In genomic region chr5:17271153-17271552, GRCm38 (mm10) we compare ENCODE assay signal across 17 mouse cellular contexts.
DNase-seq lines count a peak whose midpoint lies in the region; ATAC-seq and TF ChIP-seq lines count a peak whose summit lies in the region.
"Had no signal": no experiment of that assay in that cellular context is flagged by ENCODE, and none has a peak within 500 bp of the region (broad histone marks: within the 10 kb centered on the region; RNA-seq: fewer than 3 reads in every experiment).

No protein-coding gene starts in this region.

- no peak overlapping the region for H3ac ChIP-seq in myocyte (ENCODE audit: control insufficient read depth, insufficient read length)

- H3K9me3 ChIP-seq in kidney, embryonic 15.5 days (replicated peaks), result 0 out of 2 replicates have a peak, but pooled peaks cover 3% of the 10 kb centered on the region
- 0 out of 2 replicates have a peak, but pooled peaks cover 3% of the 10 kb centered on the region for H3K9me3 ChIP-seq in lung, embryonic 16.5 days (ENCODE audit: control insufficient read depth, low read length)
- no peaks in the 10 kb centered on the region for H3K9me3 ChIP-seq in midbrain, embryonic 16.5 days (replicated peaks; ENCODE audit: control insufficient read depth, low read length, poor library complexity, severe bottlenecking)
- H3K9me3 ChIP-seq: embryonic facial prominence, embryonic 15.5 days; neural tube, embryonic 13.5 days had no signal

- H3K4me3 ChIP-seq in kidney, embryonic 15.5 days (replicated peaks), result no peak overlapping the region
- no peak overlapping the region for H3K4me3 ChIP-seq in lung, embryonic 16.5 days (ENCODE audit: low read length)
- H3K4me3 ChIP-seq in myocyte, result no peak overlapping the region
- no peak overlapping the region for H3K4me3 ChIP-seq in midbrain, embryonic 16.5 days (ENCODE audit: low read depth, low read length)
- H3K4me3 ChIP-seq: embryonic facial prominence, embryonic 15.5 days; neural tube, embryonic 13.5 days had no signal

- no peaks in the 10 kb centered on the region for H3K79me2 ChIP-seq in myocyte (ENCODE audit: control insufficient read depth, insufficient read depth)

- WGBS in kidney, embryonic 15.5 days, result 84% methylated on average over 2 of the region's 2 CpGs
- 80% methylated on average over 2 of the region's 2 CpGs for WGBS in lung, embryonic 16.5 days
- WGBS in midbrain, embryonic 16.5 days, result 90% methylated on average over 2 of the region's 2 CpGs

- H3K9ac ChIP-seq in kidney, embryonic 15.5 days, result no peak overlapping the region
- H3K9ac ChIP-seq in lung, embryonic 16.5 days (ENCODE audit: low read length), result no peak overlapping the region
- no peak overlapping the region for H3K9ac ChIP-seq in midbrain, embryonic 16.5 days (ENCODE audit: low read depth, low read length)
- H3K9ac ChIP-seq: embryonic facial prominence, embryonic 15.5 days; hindbrain, embryonic 14.5 days; neural tube, embryonic 13.5 days had no signal

- no peak overlapping the region for H3K4me2 ChIP-seq in kidney, embryonic 15.5 days
- no peak overlapping the region for H3K4me2 ChIP-seq in lung, embryonic 16.5 days (ENCODE audit: low read depth, low read length)
- H3K4me2 ChIP-seq in myocyte (ENCODE audit: low read depth), result no peak overlapping the region
- H3K4me2 ChIP-seq in midbrain, embryonic 16.5 days (ENCODE audit: low read length), result no peak overlapping the region
- H3K4me2 ChIP-seq: embryonic facial prominence, embryonic 15.5 days; hindbrain, embryonic 14.5 days; neural tube, embryonic 13.5 days had no signal

- TF ChIP-seq POLR2A in myocyte (IDR thresholded peaks at IDR 0.05; ENCODE audit: insufficient read length, low read depth), result no peak

- no peaks in the 10 kb centered on the region for H3K4me1 ChIP-seq in kidney, embryonic 15.5 days
- H3K4me1 ChIP-seq in lung, embryonic 16.5 days (replicated peaks; ENCODE audit: control insufficient read depth, insufficient read depth, low read length), result no peaks in the 10 kb centered on the region
- H3K4me1 ChIP-seq in midbrain, embryonic 16.5 days (ENCODE audit: control insufficient read depth, insufficient read depth, low read length), result no peaks in the 10 kb centered on the region

- no peaks in the 10 kb centered on the region for H3K27me3 ChIP-seq in kidney, embryonic 15.5 days
- H3K27me3 ChIP-seq in lung, embryonic 16.5 days (ENCODE audit: control insufficient read depth, insufficient read depth, low read depth, low read length), result no peaks in the 10 kb centered on the region
- no peaks in the 10 kb centered on the region for H3K27me3 ChIP-seq in myocyte (ENCODE audit: control insufficient read depth, insufficient read depth, insufficient read length)
- no peaks in the 10 kb centered on the region for H3K27me3 ChIP-seq in midbrain, embryonic 16.5 days (ENCODE audit: control insufficient read depth, insufficient read depth, low read depth, low read length)
- H3K27me3 ChIP-seq: embryonic facial prominence, embryonic 15.5 days; neural tube, embryonic 13.5 days had no signal

- no peaks in the 10 kb centered on the region for H3K36me3 ChIP-seq in kidney, embryonic 15.5 days
- no peaks in the 10 kb centered on the region for H3K36me3 ChIP-seq in lung, embryonic 16.5 days (ENCODE audit: control insufficient read depth, insufficient read depth, low read length)
- no peaks in the 10 kb centered on the region for H3K36me3 ChIP-seq in myocyte (ENCODE audit: control insufficient read depth, insufficient read depth)
- H3K36me3 ChIP-seq in midbrain, embryonic 16.5 days (ENCODE audit: control insufficient read depth, insufficient read depth, low read length), result no peaks in the 10 kb centered on the region
- H3K36me3 ChIP-seq: embryonic facial prominence, embryonic 15.5 days; neural tube, embryonic 13.5 days had no signal

- H3K27ac ChIP-seq in kidney, embryonic 15.5 days, result peak overlapping the region; percentile 57
- H3K27ac ChIP-seq in lung, embryonic 16.5 days (ENCODE audit: low read length), result peak overlapping the region; percentile 80
- no peak overlapping the region for H3K27ac ChIP-seq in midbrain, embryonic 16.5 days (ENCODE audit: low read length)
- H3K27ac ChIP-seq: embryonic facial prominence, embryonic 15.5 days; hindbrain, embryonic 14.5 days; neural tube, embryonic 13.5 days had no signal

- ATAC-seq in kidney, embryonic 15.5 days (replicated peaks; ENCODE audit: low FRiP score), result no peak
- ATAC-seq in lung, embryonic 16.5 days (ENCODE audit: low read depth), result no peak
- no peak for ATAC-seq in midbrain, embryonic 16.5 days
- no peak for ATAC-seq in erythroid progenitor cell, adult 5-6 weeks (replicated peaks; ENCODE audit: low FRiP score, poor library complexity, severe bottlenecking)

- no peak for DNase-seq in kidney, adult 18-20 months
- no peak for DNase-seq in lung, postnatal 14 days
- DNase-seq: cerebellum, postnatal 10 days; embryo, embryonic 11 days; gastrocnemius, postnatal 14 days; heart, postnatal 10 days; left cerebral cortex, postnatal 4 days; right cerebral cortex, postnatal 25 days; thymus, adult 18-20 months had no signal

TF ChIP-seq in myocyte, 11 proteins besides CTCF, POLR2A, EP300 and RAD21:
- TF ChIP-seq TCF3 (IDR thresholded peaks at IDR 0.05; ENCODE audit: insufficient read length, low read depth) (no peak), USF1 (IDR thresholded peaks at IDR 0.05; ENCODE audit: low read depth) (peak; percentile 62), CEBPB (IDR thresholded peaks at IDR 0.05; ENCODE audit: insufficient read depth, poor library complexity, severe bottlenecking) (no peak), POLR2AphosphoS2 (IDR thresholded peaks at IDR 0.05; ENCODE audit: insufficient read length, low read depth) (no peak), TCF12 (IDR thresholded peaks at IDR 0.05; ENCODE audit: insufficient read depth, poor library complexity, severe bottlenecking) (no peak), MYOD1 (IDR thresholded peaks at IDR 0.05; ENCODE audit: control insufficient read depth in 1 of 3, insufficient read length in 2 of 3, low read depth in 2 of 3) (no peak)
